Mouse (Mus musculus) right cerebral cortex, postnatal 25 days (tissue): ENCODE data around the gene Zfp428.

ENCODE experiments used
- DNase-seq: peaks from one replicate; pipeline ENCODE4 v3.0.0; 2022

Zfp428 gene

DNA sequence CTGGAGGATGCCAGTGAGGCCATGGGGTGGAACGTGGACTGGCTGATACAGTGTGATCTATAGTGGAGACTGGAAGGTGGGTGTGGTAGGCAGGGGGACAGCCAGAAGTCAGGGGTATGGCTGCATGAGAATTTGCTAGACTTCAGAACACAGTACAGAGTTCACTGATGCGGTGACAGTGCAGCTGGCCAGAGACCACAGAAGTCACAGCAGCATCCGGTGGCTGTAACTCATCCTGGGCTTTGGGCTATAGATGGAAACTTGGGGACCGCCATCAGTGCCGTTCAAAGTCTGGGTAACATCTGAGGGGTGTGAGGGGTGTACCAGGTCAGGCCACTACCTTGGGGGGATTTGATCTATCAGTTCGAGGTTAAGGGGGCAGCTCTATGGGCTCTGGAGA, 16.9 kb downstream of the Zfp428 start:
- DNase-seq: no peak

DNA sequence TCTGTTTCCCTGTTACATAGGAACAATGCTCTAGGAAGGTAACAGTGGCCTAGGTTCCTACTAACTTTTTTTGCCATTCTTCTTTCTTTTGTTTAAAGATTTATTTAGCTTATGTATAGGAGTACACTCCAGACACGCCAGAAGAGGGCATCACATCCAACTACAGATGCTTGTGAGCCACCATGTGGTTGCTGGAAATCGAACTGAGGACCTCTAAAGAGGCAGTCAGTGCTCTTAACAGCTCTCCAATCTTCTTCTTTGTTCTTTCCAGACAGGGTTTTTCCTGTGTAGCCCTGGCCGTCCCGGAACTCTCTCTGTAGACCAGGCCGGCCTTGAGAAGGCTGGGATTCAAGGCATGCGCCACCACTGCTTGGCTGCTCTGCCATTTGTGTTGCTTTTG, 18.2 kb downstream of the Zfp428 start:
- DNase-seq: no peak

DNA sequence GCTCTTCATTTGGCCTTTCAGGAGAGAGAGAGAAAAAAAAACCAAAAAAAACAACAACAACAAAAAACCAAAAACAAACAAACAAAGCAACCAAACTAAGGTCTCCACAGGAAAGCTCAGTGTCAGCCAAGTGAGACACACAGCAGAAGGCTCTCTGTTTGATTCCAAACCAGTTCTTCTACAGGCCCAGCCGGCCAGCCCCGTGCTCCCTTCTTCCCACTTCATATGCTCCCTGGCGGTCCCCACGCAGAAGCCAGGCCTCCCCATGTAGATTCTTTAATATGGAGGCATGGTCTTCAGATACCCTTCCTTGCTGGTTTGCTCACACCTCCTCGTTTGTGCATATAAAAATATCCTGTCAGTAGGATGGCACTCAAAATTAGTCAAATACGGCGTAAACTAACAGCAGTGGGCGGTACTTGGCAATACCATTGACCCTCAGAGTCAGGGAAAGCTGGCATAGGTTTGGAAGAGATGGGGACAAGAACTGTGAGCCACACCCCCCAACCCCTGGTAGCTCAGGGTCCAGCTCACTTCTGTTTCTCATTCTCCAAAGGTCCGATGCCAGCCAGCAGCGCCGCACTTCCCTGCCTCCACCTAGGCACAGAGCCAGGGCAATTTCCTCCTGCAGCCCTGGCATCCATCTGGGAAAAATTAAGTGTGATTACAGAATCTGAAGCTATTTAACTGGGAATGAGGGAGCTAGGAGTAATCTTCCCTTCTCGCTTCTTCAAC, 19.0 kb downstream of the Zfp428 start:
- DNase-seq: no peak

DNA sequence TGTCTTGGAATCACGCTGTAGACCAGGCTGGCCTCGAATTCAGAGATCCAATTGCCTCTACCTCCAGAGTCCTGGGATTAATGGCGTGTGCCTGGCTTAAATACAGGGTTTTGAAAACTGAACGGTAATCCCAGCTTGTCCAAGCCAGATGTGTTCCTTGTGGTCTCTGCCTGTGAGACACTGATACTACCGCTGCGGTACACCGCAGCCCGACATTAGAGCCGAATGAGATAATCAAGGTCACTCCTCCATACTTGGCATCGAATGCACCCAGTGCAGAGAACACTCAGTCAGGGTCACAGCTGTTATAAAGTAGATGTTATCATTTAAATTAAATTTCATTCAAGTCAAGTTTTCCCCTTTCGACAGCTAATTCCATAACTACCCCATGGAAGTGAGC, 22.1 kb downstream of the Zfp428 start:
- no peak for DNase-seq

DNA sequence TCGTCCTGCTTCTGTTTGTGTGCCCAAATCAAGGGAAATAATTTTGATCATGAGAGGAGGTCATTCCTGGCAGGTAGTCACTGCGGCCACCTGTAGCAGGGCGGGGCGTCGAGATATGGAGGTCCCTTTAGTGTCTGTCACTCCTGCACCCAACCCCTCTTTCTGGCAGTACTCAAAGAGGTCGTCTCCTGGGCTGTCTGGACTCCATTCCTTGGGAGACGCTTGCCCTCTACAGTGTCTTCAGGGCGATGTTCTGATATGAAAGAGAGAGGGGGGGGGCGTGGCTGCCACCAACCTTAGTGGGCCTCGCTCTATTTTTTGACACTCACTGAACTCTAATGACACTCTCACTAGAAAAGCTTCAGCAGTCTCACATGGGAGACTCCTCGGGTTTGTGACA, 22.8 kb downstream of the Zfp428 start:
- DNase-seq: no peak

DNA sequence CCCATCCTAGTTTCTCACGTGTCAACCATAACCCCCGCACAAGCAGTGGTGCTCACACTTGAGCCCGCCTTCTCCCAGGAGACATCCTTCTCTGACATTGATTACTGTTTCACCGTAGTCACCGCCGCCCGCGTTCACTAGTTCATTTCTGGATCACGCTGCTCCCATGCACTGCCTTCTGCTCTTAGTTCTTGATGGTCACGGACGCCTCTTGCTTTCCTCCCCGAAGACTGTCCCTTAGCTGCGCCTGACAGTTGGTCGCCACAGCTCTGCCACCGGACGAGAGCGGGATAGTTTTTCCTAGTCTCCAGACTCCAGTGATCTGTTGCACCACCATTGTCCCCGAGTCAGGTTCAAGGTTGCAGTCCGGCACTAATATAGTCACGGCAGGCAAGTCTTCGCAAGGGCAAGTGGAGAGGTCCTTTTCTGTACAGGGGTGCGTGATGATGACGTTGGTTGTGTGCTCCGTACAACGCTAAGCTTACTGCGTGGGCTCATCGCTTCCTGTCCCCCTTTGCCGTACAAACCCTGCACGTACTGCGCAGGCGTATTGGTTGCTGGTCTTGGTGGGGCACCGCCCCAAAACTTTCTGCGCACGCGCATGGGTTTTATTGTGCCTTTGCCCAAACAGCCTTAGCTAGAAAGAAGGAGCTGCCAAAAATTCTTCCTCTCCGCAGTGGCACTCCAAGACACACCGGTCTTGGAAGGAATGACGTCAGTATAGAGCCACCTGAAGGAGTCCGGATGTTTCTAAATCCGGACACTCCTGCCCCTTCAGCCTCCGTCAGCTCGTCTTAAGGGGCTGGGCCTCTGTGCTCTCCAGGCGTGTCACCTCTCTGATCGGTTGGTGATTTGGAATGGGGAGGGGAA, 23.5 kb downstream of the Zfp428 start, which contains the start of gene Irgq:
Gene Irgq, plus strand, starts transcription at position 628 of the 870 bp plus-strand sequence.
- DNase-seq: peak; percentile 99

DNA sequence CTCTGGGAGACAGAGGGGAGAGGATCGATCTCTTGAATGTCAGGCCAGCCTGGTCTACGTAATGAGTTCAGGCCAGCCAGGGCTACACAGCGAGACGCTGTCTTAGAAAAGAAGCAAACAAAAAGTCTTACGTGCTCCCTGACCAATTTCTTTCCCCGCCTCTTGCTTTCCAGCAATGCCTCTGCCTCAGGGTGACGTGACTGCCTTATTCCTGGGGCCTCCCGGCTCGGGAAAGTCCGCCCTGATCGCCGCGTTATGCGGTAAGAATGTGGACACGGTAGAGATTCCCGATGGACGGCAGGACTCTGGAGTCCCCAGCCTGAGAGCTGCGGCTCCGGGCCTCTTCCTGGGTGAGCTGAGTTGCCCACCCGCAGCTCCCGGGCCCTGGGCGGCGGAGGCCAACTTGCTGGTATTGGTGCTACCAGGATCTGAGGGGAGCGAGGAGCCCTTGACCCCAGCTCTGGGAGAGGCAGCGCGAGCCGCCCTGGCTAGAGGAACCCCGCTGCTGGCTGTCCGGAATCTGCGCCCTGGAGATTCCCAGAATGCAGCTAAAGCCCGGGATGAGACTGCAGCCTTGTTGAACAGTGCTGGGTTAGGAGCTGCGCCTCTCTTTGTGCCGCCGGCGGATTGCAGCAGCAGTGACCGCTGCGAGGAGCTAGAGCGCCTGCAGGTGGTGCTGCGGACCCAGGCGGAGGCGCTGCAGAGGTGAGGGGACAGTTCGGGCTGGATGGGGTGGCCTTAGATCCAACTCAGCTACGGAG, 24.6 kb downstream of the Zfp428 start:
- peak; percentile 82 for DNase-seq

DNA sequence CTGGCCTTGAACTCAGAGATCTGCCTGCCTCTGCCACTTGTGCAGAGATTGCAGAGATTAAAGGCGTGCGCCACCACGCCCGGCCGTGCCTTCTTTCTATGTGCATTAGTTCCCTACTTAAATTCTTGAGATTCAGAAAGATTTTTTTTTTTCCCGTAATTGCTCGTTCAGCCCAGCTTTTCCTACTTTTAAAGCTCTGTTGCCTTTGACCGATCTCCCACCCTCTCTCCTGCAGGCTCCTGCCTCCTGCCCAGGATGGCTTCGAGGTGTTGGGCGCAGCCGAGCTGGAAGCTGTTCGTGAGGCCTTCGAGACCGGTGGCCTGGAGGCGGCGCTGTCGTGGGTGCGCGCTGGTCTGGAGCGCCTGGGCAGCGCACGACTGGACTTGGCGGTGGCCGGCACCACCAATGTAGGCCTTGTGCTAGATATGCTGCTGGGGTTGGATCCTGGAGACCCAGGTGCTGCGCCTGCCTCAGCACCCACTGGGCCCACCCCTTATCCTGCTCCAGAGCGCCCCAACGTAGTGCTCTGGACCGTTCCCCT, 26.3 kb downstream of the Zfp428 start:
- no peak for DNase-seq

DNA sequence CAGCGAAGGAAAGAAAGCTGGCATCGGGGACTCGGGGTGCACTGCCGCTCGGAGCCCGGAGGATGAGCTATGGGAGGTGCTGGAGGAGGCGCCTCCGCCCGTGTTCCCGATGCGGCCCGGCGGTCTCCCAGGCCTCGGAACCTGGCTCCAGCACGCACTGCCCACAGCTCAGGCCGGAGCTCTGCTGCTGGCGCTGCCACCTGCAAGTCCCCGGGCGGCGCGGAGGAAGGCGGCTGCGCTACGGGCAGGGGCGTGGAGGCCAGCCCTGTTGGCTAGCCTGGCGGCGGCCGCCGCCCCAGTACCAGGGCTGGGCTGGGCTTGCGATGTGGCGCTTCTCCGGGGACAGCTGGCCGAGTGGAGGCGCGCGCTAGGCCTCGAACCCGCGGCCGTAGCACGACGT, 27.0 kb downstream of the Zfp428 start:
- DNase-seq: no peak

DNA sequence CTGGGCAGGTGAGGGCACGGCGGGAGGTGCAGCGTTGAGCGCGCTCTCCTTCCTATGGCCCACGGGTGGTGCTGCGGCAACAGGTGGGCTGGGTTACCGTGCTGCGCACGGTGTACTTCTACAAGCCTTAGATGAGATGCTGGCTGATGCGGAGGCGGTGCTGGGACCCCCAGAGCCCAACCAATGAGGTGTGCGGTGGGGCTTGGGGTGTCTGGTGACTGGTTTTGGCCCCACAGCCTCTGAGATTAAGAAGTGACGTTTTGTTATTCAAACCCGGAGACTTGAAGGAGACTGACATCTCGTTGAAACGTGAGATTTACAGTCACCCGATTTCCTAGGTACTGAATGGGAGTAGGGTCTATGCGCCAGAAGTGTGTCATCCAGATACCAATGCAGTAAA, 27.5 kb downstream of the Zfp428 start:
- DNase-seq: no peak

DNA sequence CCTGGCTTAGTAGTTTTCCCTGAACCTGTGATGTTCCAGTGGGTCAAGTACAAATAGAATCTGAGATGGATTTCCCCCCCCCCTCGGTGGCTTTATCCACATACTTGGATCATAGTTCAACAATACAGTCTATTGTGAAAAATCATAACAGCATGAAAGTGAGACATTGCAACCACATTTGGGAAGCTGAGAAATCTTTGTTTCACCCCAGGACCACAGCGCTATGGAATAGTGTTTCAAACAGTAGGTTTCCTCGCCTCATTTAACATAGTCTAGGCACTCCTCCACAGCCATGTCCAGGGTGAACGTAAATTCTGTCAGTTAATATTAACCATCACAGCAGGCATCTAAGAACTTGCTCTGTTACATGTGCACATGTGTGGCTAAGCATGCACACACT, 30.3 kb downstream of the Zfp428 start:
- no peak for DNase-seq

DNA sequence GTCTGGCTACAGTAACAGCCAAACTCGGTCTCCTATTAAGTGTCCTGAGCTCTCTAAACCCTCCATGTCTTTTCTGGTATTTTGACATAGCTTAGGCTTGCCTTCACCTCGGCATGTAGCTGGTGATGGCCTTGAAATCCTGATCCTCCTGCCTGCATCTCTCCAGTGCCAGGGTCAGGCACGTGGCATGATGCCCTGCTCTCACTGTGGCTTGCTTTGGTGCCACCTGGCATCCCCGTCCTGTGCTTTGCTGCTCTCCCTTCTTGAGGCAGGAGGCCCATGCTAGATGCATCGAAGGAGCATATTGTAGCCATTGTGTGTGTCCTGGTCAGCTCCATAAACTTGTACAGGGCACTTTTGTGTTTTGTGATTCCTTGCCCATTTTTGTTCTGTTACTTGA, 30.8 kb downstream of the Zfp428 start:
- no peak for DNase-seq

DNA sequence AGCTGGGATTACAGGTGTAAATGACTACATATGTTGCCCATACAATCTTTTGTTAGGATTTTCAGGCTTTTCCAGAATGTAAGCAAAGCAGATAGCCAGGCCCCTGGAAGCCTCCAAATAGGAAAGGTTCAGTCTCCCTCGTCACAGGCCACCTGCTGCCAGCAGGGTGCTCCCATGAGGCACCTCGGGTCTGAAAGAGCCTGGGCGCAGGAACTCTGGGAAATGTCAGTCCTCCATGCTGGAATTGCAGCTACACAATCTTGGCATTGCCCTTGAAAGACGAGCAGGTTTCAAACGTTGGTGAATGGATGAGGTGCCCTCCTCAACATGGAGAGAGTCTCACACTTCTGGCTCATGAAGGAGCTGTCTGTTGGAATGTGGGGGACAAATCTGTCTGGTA, 31.3 kb downstream of the Zfp428 start:
- DNase-seq: peak; percentile 45

DNA sequence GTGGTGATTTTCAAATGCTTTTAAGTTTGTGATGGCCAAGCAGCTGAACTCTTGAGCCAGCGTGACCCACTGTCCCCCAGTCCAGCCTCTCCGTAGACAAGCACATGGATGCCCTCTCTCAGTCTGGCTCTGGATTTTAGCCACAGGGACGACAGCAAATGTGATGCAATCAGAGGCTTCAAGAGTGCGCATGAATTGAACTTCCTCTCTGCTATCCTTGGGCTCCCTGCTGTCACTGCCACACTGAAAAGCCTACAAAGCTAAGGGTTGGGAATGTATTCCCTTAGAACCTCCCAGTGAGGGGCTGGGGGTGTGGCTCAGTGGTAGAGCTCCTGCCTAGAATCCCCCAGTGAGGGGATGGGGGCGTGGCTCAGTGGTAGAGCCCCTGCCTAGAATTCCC, 31.9 kb downstream of the Zfp428 start:
- no peak for DNase-seq

DNA sequence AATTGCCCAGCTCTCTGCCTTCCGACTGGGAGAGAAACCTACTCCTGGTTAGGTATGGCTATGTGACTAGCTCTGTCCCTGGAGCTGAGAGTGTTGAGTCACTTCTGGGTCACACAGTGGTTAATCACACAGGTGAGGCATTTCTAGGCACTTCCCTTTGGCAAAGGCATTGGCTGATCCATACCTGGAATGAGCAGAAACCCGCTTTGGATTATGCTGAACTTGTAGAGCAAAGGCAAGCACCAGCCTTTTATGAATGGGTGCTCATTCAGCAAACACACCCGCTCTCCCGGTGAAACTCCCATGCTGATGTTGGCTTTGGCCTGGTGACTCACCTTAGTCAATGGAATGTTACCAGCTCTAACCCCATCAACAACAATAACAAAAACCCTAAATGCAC, 32.9 kb downstream of the Zfp428 start:
- DNase-seq: no peak

DNA sequence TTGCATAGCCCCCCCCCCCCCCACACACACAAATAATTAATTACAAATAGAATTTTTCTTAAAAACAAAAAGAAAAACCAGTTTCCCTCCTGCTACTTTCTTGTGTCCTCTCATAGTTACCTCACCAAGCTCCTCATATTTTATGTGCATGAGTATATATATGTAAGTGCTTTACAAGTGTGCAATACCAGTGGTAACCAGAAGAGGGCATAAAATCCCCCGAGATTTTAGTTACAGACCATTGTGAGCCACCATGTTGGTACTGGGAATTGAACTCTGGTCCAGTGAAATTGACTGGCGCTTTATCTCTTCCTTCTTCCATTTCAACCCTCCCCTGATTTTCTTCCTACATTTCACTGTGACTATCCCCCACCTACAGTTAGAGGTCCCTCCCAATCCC, 37.7 kb downstream of the Zfp428 start:
- DNase-seq: no peak

DNA sequence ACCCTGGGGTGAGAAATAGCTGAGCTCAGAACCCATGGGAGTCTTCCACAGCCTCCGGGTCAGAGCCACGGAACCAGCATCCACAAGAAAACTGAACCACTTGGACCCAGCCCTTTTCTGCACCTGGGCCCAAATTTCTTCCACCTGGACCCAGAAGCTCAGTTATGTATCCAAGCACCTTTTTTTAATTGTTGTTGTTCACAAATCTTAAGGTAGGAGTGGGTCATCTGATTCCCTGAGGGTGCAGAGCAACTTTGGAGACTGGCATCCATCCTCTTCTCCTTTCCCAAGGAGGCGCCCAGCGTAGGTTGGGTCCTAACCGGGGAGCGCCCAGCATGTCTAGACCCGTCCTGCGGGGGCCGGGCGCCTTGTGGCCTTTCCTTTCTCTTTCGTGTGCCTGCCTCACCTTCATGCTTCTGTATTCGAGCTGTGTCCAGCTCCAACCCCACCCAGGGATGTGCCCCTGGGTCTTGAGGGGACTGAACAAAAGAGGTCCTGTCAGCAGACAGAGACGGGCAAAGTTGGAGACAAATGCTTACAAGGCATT, 39.3 kb downstream of the Zfp428 start, which contains the start of the genes Pinlyp and Xrcc1:
Gene Pinlyp, minus strand, starts transcription at position 51 of the 547 bp plus-strand sequence.
Gene Xrcc1, plus strand, starts transcription at position 222 of the 547 bp plus-strand sequence.
- no peak for DNase-seq

DNA sequence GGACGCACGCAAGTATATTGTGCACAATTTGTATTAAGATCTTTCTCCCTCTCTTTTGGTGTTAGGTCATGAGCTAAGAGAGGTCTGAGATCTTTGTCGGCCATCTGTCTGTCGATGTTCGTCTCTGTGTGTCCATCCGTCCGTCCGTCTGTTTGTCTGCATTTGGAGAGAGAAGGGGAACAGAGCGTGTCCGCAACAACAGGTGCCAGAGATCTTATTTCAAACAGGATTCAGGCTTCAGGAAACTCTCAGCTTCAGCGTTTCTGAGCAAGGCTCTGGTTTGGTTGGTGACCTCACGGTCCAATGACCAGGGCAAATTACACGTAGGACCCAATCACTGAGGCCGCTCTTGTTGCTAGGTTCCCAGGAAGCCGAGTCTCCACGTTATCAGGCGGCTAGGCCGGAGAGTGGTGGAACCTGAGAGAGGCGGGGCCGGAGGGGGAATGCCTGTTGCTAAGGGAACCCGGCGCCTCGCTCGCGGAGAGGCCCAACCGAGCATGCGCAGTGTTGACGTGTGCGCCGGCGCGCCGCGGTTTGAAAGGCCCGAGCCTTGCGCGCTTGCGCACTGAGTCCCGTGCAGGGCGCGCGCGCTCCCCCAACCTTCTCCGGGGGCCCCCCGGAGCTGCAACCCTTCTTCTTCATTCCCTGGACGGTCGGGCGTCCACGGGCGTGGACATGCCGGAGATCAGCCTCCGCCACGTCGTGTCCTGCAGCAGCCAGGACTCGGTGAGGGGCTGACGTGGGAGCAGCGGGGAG, 40.0 kb downstream of the Zfp428 start:
- DNase-seq: peak; percentile 99

DNA sequence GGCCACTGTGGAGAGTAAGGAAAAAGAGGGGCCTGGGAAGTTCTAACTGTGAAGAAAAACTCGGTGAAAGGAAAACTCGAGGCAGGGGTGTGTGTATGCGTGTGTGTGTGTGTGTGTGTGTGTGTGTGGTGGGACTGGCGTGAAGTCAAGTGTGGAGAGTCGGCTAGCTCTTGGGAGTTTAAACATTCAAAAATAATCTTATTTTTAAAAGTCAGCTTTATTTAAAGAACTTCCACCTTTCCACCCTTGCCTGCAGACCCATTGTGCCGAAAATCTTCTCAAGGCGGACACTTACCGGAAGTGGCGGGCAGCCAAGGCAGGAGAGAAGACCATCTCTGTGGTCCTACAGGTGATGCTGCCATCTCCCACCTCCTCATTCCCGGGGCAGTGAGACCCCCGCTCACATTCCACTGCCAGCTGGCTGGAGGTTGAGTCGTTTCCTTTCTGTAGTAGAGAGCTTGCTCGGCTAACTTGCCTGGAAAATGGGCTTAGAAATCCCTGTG, 40.8 kb downstream of the Zfp428 start:
- no peak for DNase-seq

DNA sequence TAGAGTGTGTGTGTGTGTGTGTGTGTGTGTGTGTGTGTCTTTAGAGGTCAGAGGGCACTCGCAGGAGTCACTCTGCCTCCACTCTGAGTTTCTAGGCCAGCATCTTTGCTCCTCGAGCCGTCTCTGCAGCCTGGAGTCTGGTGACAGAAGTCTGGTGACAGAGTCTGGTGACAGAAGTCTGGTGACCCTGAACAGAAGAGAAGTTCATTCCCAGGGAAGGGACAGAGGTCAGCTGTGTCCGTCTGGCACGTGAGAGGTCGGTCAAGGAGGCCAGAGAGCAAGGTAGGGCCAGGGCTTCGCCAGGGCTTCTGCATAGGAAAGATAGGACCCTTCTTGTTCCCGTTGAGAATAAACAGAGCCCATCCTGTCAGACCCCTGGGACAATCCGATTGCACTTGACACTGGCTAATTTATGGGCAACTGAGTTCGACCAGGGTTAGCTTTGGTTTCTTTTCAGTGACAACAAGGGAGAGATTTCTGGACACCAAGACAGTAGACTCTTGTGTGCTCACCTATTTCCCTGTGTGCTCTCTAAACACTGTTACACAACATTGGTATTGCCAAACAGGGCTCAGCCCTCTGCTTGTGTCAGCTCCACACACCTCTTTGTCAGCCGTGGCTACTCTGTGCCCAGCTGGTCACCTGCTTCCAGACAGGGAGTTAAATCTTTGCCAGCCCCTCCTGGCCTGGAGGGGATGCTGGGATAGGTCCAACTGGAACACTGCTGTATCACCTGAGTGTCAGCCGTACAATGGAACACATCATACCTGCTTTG, 45.4 kb downstream of the Zfp428 start:
- no peak for DNase-seq

DNA sequence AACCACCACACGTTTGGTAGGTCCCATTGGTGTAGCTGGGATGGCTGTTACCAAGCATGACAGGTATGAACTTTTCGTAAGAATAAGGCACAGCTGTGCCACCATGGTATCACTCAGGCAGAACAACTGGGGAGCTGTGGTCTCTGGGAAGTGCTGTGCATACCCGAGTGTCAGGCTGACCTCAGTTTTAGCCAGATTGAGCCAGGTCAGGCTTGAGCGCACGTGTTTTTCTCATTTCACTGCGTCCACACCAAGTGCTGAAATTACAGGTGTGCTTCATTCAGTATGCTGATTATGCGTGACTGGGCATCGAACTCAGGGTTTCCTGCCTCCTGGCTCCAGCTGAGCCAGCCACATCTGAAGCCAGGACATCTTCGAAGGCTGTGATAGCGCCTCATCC, 49.0 kb downstream of the Zfp428 start:
- DNase-seq: no peak
